Mouse (Mus musculus) inflammation-experienced regulatory T-cells, adult 16 weeks (primary cell): ENCODE data around the gene Slc22a7. TPM values are rescaled to one million over a fixed set of nuclear protein-coding genes. Genes with fewer than 3 reads are reported as not detected.

Experiments used
- polyA plus RNA-seq: library from polyadenylated mRNA; unstranded; fragments of 100-300 nt; shearing (Covaris generic); gene quantifications from one replicate; pipeline ENCODE4 v1.2.1, GENCODE M21; 2017

The Slc22a7 gene
- not detected for polyA plus RNA-seq

GRCm38 (mm10) chr17:46438298-46438873, at the start of gene Slc22a7:
TSS of gene Slc22a7 (minus strand) at chr17:46438457.

GRCm38 (mm10) chr17:46487431-46487830, 49.2 kb upstream of the Slc22a7 start, which contains the start of gene Ttbk1:
TSS of gene Ttbk1 (minus strand) at chr17:46487675.

DNA sequence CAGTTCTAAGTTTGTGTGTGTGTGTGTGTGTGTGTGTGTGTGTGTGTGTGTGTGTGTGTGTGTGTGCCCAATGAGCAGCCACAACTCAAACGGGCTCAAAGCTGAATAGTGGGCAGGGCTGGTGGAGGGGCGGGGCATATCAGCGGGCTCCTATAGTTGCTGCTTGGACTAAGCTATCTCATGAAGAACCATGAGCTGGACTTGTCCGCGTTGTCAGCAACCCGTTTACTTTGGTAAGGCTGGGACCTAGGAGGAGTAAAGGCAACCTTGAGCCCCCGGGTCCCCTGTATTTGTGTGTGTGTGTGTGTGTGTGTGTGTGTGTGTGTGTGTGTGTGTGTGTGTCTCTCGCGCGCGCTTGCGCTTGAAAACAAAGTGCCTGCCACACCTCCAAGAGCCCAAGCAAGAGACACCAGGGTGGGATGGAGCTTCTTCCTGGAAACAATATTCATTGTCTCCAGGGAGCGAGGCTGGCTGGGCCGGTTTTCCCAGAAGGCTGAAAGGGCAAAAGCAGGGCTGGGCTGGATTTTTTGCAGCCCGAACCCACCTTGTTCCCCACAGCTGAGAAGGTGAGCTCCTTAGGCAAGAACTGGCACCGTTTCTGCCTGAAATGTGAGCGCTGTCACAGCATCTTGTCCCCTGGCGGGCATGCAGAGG, 9.4 kb downstream of the Slc22a7 start, which contains the start of gene Crip3:
Gene Crip3, plus strand, starts transcription at position 166 of the 654 bp plus-strand sequence.

DNA sequence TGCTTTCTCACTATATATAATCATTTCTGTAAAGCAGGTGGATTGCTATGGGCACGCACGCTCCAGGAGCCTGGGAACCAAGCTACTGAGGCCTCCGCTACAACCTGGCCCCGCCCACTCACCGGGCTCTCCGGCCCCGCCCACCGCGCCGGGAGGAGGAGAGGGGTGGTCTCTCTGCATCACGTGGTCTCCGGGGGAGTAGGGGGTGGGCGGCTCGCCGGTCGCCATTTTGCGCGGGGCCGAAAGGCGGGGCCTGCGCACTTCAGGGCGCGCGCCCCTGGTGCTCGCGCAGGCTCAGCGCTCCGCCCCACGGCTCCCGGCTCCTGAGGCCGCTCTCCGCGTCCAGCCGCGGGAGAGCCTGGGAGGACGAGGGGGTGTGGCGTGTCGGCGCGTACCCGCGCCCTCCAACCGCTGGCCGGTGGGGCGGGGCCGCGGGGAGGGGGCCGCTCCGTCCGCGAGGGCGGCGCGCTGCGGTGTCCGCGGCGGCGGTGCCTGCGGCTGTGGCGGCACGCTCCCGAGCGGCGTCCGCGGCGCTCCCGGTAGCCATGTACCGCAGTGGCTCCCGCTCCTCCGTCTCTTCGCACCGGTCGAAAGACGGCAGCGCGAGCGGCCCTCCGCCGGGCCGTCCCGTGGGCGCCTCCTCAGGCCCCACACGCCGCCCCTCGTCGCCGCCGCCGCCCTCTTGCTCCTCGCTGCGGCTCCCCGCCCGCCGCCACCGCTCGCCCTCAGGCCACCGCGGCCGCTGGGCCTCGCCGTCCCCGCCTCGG, 54.8 kb downstream of the Slc22a7 start, which contains the start of gene Zfp318:
Gene Zfp318, plus strand, starts transcription at position 438 of the 767 bp plus-strand sequence.

Other genes with a start within 250 kb of the Slc22a7 start
- 7.7 TPM for gene Polh, start 235.8 kb downstream of the Slc22a7 start, polyA plus RNA-seq
- gene Xpo5, start 235.7 kb downstream of the Slc22a7 start, polyA plus RNA-seq, result 54.1 TPM
- 71.2 TPM for gene Polr1c, start 190.4 kb downstream of the Slc22a7 start, polyA plus RNA-seq
- gene Yipf3, start 190.4 kb downstream of the Slc22a7 start, polyA plus RNA-seq, result 186 TPM
- gene Lrrc73, start 184.9 kb downstream of the Slc22a7 start, polyA plus RNA-seq, result 0.20 TPM
- gene Tjap1, start 155.4 kb downstream of the Slc22a7 start, polyA plus RNA-seq, result 35.1 TPM
- not detected for gene Dlk2, start 141.0 kb downstream of the Slc22a7 start, polyA plus RNA-seq
- gene Abcc10, start 110.1 kb downstream of the Slc22a7 start, polyA plus RNA-seq, result 9.5 TPM
- gene Zfp318, start 54.7 kb downstream of the Slc22a7 start, polyA plus RNA-seq, result 1.3 TPM
- gene Crip3, start 9.5 kb downstream of the Slc22a7 start, polyA plus RNA-seq, result not detected
- gene Ttbk1, start 49.2 kb upstream of the Slc22a7 start, polyA plus RNA-seq, result 0.18 TPM
- 8.4 TPM for gene Dnph1, start 58.3 kb upstream of the Slc22a7 start, polyA plus RNA-seq
- gene Cul9, start 107.9 kb upstream of the Slc22a7 start, polyA plus RNA-seq, result 13.2 TPM
- 3.4 TPM for gene Srf, start 117.7 kb upstream of the Slc22a7 start, polyA plus RNA-seq
- gene Ptk7, start 191.0 kb upstream of the Slc22a7 start, polyA plus RNA-seq, result not detected
- gene Klc4, start 207.6 kb upstream of the Slc22a7 start, polyA plus RNA-seq, result 25.8 TPM
- 70.8 TPM for gene Mrpl2, start 207.8 kb upstream of the Slc22a7 start, polyA plus RNA-seq
- gene Cul7, start 211.9 kb upstream of the Slc22a7 start, polyA plus RNA-seq, result 13.5 TPM
- gene Rrp36, start 235.9 kb upstream of the Slc22a7 start, polyA plus RNA-seq, result 68.2 TPM
- gene Mea1, start 240.3 kb upstream of the Slc22a7 start, polyA plus RNA-seq, result 170 TPM
- gene Klhdc3, start 242.5 kb upstream of the Slc22a7 start, polyA plus RNA-seq, result 84.9 TPM